Mouse (Mus musculus) lung, postnatal 0 days (tissue): ENCODE data around the gene Galr3. TPM values are rescaled to one million over a fixed set of nuclear protein-coding genes. Genes with fewer than 3 reads are reported as not detected.
A peak's percentile ranks its signal among the peaks of the same experiment; 100 is the strongest.

ENCODE experiments used
- ATAC-seq: fragments of 200-750 bp; cut with Nextera tagmentation; 2 replicates; pipeline ENCODE4 v1.8.0; 2017; ENCODE audit warnings: moderate library complexity
- DNase-seq: peaks from one replicate; pipeline ENCODE4 v3.0.0-alpha.2; 2016; ENCODE audit warnings: low spot score
- H3K27ac ChIP-seq: fragments of 300-500 bp; sonication (generic); 2 replicates; pipeline ENCODE4 v1.5.1; 2014; ENCODE audit warnings: antibody characterized with exemption, mild to moderate bottlenecking, low read length, mixed read lengths
- H3K27me3 ChIP-seq: fragments of 300-500 bp; sonication (generic); replicated peaks from 2 replicates; pipeline ENCODE4 v1.6.1; 2014; ENCODE audit warnings: low read length, mixed read lengths; ENCODE audit not compliant: insufficient read depth
- H3K36me3 ChIP-seq: fragments of 300-500 bp; sonication (generic); 2 replicates; pipeline ENCODE4 v1.6.1; 2014; ENCODE audit warnings: low read length, mixed read lengths; ENCODE audit not compliant: insufficient read depth
- H3K4me1 ChIP-seq: fragments of 300-500 bp; sonication (generic); 2 replicates; pipeline ENCODE4 v1.6.1; 2014; ENCODE audit warnings: antibody characterized with exemption, low read depth, low read length, mixed read lengths; ENCODE audit not compliant: insufficient read depth
- H3K4me2 ChIP-seq: fragments of 300-500 bp; sonication (generic); replicated peaks from 2 replicates; pipeline ENCODE4 v1.6.1; 2014; ENCODE audit warnings: low read depth, mild to moderate bottlenecking, low read length, moderate library complexity, mixed read lengths
- H3K4me3 ChIP-seq: fragments of 300-500 bp; sonication (generic); 2 replicates; pipeline ENCODE4 v1.5.1; 2014; ENCODE audit warnings: low read depth, low read length
- H3K9ac ChIP-seq: fragments of 300-500 bp; sonication (generic); replicated peaks from 2 replicates; pipeline ENCODE4 v1.6.1; 2014; ENCODE audit warnings: low read depth, mild to moderate bottlenecking
- H3K9me3 ChIP-seq: fragments of 300-500 bp; sonication (generic); 2 replicates; pipeline ENCODE4 v1.6.1; 2016; ENCODE audit warnings: low read length, mixed read lengths
- CTCF ChIP-seq: IDR thresholded peaks from 2 replicates; pipeline ENCODE4 v1.5.1; 2016; ENCODE audit warnings: antibody characterized with exemption, mild to moderate bottlenecking
- EP300 ChIP-seq: IDR thresholded peaks from 2 replicates; pipeline ENCODE4 v1.6.1; 2016; ENCODE audit warnings: antibody characterized with exemption, mild to moderate bottlenecking, control low read depth
- WGBS: fragments of 180-500 bp; shearing (Covaris S2); extraction: QIAGEN DNeasy Blood & Tissue Kit; methylation state at CpG from one replicate; pipeline ENCODE4 v1.1.7; 2014; 5-methylcytosine and 5-hydroxymethylcytosine counted together
- microRNA-seq: library from miRNA; unstranded; fragments of <30 nt; microRNA quantifications from one replicate; pipeline ENCODE4, GENCODE M21; 2016
- polyA plus RNA-seq: library from polyadenylated mRNA; unstranded; fragments of >200 nt; fragmentation: Nextera tagmentation; extraction: Ambion mirVana; gene quantifications from 2 replicates; pipeline ENCODE4 v1.2.1, GENCODE M21; 2015

Galr3 gene
- polyA plus RNA-seq, 1 experiment from 2014 or later, result 0.14 TPM

DNA sequence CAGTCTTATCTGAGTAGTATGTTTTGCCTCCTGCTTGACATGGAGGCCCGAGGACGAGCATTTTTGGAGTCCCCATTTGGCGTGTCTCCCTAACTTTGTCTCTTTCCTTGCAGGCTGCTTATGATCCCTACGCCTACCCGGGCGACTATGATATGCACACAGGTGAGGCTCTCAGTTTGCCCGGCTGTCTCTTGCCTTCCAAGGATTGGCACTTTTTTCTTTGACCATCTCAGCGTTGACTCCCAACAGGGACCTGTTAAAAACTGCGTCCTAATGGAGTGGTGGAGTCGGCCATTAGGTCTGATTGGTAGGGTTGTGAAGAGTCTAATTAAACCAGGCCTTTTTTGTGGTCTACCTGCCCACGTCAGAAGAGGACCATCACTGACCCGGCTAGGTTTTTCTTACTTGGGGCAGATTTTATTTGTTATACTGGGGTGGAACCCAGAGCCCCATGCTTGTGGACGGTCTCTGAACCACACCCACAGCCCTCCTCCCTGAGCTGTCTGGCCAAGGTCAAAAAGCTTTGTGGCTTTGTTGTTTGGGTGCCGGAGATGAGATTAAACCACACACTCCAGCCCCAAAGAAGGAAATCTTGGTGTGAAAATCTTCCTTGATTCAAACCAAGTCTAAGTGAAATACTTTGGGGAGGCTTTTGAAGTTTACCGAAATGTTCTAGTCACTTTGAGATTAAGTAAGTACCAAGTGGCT is 34.1 kb downstream of the Galr3 start:
- DNase-seq, result no peak
- peak overlapping the region; percentile 83; the same call in 1 of the 2 replicates for H3K27ac ChIP-seq
- peak overlapping the region; percentile 88 for H3K4me2 ChIP-seq
- no peaks in the 10 kb centered on the region for H3K27me3 ChIP-seq
- 29% methylated on average over 15 of the region's 15 CpGs for WGBS
- TF ChIP-seq CTCF, result no peak
- no peak for TF ChIP-seq EP300
- peak overlapping the region; percentile 78 for H3K4me3 ChIP-seq
- H3K4me1 ChIP-seq, result 0 out of 2 replicates have a peak, but pooled peaks cover 3% of the 10 kb centered on the region
- no peaks in the 10 kb centered on the region for H3K9me3 ChIP-seq
- H3K36me3 ChIP-seq, result peaks cover 29% of the 10 kb centered on the region
- peak overlapping the region; percentile 89 for H3K9ac ChIP-seq
- ATAC-seq, result no peak

DNA sequence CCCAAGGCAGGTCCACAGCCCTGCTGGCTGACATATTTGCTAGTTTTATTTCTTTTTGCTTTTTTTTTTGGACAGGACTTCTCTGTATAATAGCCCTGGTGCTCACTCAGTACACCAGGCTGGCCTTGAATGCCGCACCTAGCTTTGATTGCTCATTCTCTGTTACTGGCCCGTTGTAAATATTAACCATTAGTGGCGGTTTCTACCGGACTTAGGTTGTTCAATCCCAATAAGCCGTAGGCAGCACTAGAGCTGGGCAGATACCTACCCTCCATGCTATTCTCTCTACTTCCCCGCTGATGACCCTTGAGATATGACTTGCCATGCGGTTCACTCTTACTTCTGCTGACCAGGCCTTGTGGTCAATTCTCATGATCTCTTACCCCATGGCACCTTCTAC is 37.9 kb downstream of the Galr3 start:
- Histone ChIP-seq H3K36me3 (peaks cover 64% of the 10 kb centered on the region), H3K27me3 (no peaks in the 10 kb centered on the region), H3K4me3 (no peak overlapping the region), H3K27ac (no peak overlapping the region), H3K4me2 (no peak overlapping the region), H3K9me3 (no peaks in the 10 kb centered on the region), H3K4me1 (0 out of 2 replicates have a peak, but pooled peaks cover 3% of the 10 kb centered on the region), H3K9ac (no peak overlapping the region)
- TF ChIP-seq CTCF (no peak), EP300 (no peak)
- DNase-seq, result no peak
- 95% methylated on average over 7 of the region's 7 CpGs for WGBS
- ATAC-seq, result no peak

DNA sequence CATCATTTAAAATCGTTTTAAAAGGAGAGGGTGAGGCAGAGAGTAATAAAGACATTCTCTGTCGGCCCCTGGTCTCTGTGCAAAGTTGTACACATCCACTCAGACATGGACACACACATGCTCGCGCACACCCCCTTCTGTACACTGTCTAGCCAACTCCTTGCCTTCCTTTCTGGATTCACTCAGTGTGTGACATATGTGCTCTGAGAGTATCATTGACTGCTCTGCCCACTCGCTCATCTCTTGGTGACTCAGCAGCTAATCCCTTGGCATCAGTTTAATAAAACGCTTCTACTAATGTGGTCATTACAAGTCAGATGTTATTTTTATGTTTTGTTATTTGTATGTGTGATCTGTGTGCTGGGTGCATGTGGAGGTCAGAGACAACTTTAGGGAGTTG is 50.6 kb downstream of the Galr3 start:
- Histone ChIP-seq H3K27ac (no peak overlapping the region), H3K27me3 (no peaks in the 10 kb centered on the region), H3K4me3 (no peak overlapping the region), H3K4me1 (no peaks in the 10 kb centered on the region), H3K4me2 (no peak overlapping the region), H3K36me3 (peaks cover 42% of the 10 kb centered on the region; the same call in 1 of the 2 replicates), H3K9me3 (no peaks in the 10 kb centered on the region), H3K9ac (no peak overlapping the region)
- TF ChIP-seq EP300 (no peak), CTCF (no peak)
- DNase-seq, result no peak
- ATAC-seq, result no peak
- 90% methylated on average over 6 of the region's 6 CpGs for WGBS

Small RNA genes within 50 kb of the gene (microRNA-seq; reads per million reads assigned to microRNA genes)
- gene Mir6956, result 2.0 reads per million

Other genes starting within 250 kb of the Galr3 start
- 7.5 and 8.3 TPM in 2 replicates for gene Card10, start 238.8 kb upstream of the Galr3 start, polyA plus RNA-seq
- gene Cdc42ep1, start 199.3 kb upstream of the Galr3 start, polyA plus RNA-seq, result 107 and 109 TPM in 2 replicates
- gene Lgals2, start 186.4 kb upstream of the Galr3 start, polyA plus RNA-seq, result 1.6 and 2.4 TPM in 2 replicates
- gene Gga1, start 164.7 kb upstream of the Galr3 start, polyA plus RNA-seq, result 49.7 and 51.5 TPM in 2 replicates
- 0.10 and 0.42 TPM in 2 replicates for gene Gm49510, start 142.2 kb upstream of the Galr3 start, polyA plus RNA-seq
- gene Sh3bp1, start 142.1 kb upstream of the Galr3 start, polyA plus RNA-seq, result 12.7 and 12.8 TPM in 2 replicates
- gene Pdxp, start 128.0 kb upstream of the Galr3 start, polyA plus RNA-seq, result 1.8 and 1.9 TPM in 2 replicates
- 655 and 726 TPM in 2 replicates for gene Lgals1, start 115.2 kb upstream of the Galr3 start, polyA plus RNA-seq
- 26.8 and 28.9 TPM in 2 replicates for gene Nol12, start 107.0 kb upstream of the Galr3 start, polyA plus RNA-seq
- gene Triobp, start 94.2 kb upstream of the Galr3 start, polyA plus RNA-seq, result 22.5 and 23.9 TPM in 2 replicates
- 263 and 311 TPM in 2 replicates for gene H1f0, start 13.4 kb upstream of the Galr3 start, polyA plus RNA-seq
- gene Ankrd54, start 21.0 kb downstream of the Galr3 start, polyA plus RNA-seq, result 45.4 and 48.4 TPM in 2 replicates
- gene Eif3l, start 33.3 kb downstream of the Galr3 start, polyA plus RNA-seq, result 99.3 and 101 TPM in 2 replicates
- 8.4 and 9.1 TPM in 2 replicates for gene Micall1, start 67.0 kb downstream of the Galr3 start, polyA plus RNA-seq
- gene Polr2f, start 99.1 kb downstream of the Galr3 start, polyA plus RNA-seq, result 243 and 261 TPM in 2 replicates
- gene 1700088E04Rik, start 99.4 kb downstream of the Galr3 start, polyA plus RNA-seq, result 29.8 and 30.4 TPM in 2 replicates
- 0.11 and 0.31 TPM in 2 replicates for gene Sox10, start 123.4 kb downstream of the Galr3 start, polyA plus RNA-seq
- gene Pick1, start 187.3 kb downstream of the Galr3 start, polyA plus RNA-seq, result 22.0 and 22.2 TPM in 2 replicates
- 0.16 and 0.31 TPM in 2 replicates for gene Gm49486, start 187.5 kb downstream of the Galr3 start, polyA plus RNA-seq
- 0.07 and 0.13 TPM in 2 replicates for gene Slc16a8, start 212.9 kb downstream of the Galr3 start, polyA plus RNA-seq
- gene Baiap2l2, start 243.7 kb downstream of the Galr3 start, polyA plus RNA-seq, result 1.4 and 2.7 TPM in 2 replicates